Mouse (Mus musculus) neutrophil, adult 5-6 weeks (primary cell): Measurements from ENCODE around the gene Mxd4. TPM values are rescaled to one million over a fixed set of nuclear protein-coding genes. Genes with fewer than 3 reads are reported as not detected.

Experiments
- ATAC-seq: fragments of 151-379, 151-347 bp; 2 replicates; pipeline ENCODE4 v1.8.0; 2017; ENCODE audit warnings: mild to moderate bottlenecking, moderate TSS enrichment; ENCODE audit not compliant: insufficient number of reproducible peaks, poor library complexity, low FRiP score, severe bottlenecking; ENCODE audit errors: extremely low read depth
- total RNA-seq: library from RNA; stranded (forward); fragments of 200-1000 nt; gene quantifications from 2 replicates; pipeline ENCODE4 v1.2.3, GENCODE M21; 2017

Mxd4 gene
- total RNA-seq, 1 experiment from 2014 or later = 62.8 TPM

DNA sequence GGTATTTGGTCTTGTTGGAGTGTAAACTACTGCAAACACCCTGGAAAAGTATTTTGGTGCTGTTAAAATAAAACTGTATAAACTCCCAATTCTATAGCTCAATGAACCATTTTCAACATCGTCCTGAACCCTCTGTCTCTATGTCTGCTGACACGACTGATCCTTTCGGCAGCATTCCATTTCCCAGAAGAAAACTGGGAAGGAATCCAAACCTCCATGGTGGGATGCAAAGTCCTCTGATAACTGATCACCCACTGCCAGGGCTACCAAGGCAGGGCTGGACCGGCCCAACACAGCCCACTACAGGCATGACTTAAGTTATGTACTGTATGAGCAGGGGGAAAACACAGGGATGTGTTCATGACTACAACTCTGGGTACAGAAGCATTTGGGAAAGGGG is 14.5 kb upstream of the Mxd4 start:
- ATAC-seq = no peak

DNA sequence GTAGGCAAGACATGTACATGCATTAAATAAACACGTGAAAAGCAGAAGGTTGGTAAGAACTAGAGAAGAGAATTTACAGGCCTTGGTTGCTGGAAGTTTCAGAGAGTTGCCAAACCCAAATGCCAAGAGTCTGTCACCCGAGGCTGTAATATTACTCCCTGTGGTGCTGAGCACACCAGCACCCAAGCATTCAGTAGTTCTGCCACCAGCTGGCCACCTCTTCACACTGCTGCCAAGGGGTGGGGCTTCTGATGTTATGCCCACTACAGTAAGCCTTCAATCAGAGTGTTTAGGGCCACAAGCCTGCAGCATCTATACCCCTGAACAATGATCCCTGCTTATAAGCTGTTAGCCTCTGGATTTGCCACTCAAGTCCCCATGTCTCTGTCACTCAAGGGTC is 13.9 kb upstream of the Mxd4 start:
- ATAC-seq = peak; percentile 34; the same call in 1 of the 2 replicates

DNA sequence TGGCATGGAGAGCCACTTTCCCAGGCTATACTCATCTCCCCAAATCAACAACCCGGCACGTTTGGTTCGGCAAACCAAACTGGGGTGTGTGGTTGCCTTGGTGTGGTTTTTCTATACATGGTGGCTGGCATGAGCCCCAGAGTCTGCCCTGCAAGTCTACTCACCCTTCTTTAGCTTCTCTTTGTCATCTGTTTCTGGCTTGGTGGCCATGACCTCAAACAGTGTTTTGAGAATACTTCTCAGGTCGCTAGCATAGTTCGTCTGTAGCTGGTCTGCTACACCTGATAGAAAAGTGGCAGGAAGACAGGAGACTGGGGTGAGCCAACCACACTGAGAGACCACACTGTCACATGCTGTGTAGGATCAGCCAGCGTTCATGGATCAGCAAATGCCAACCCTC is 11.1 kb upstream of the Mxd4 start:
- no peak for ATAC-seq

DNA sequence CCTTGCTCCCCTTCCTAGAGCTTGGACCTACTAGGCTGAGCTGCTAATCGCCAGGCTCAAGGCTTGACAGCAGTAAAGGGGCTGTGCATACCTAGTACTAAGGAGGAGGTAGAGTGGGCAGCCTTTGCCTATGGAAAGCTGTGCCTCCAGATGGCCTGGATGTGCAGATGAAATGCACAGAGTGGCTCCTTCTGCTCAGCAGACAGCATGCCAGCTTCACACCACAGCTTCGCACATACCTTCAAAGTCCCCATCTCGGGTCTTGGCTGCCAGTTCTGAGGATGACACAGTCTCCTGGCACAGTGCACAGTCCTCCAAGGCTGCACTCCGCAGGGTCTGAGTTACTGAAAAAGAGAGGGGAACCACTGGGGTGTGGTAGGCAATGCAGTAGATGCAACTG is 9.7 kb upstream of the Mxd4 start:
- ATAC-seq = no peak

DNA sequence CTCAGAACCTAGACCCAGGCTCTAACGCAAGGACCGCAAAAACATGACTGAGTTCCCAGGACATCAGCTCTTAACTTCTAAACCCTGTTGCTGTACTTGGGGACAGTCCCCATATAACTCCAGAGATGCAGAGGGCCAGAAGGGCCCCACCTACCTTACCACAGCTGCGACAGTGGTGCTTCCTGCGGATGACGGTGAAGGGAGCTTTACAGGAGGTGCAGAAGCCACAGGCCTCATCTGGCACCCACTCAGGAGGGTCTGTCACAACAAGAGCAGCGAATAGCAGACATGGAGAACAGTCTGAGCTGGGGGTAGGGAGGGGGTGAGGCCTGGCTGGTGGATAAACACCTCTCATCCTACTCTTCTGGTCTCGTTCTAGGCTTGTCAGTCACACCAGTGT is 8.9 kb upstream of the Mxd4 start:
- peak; percentile 83 for ATAC-seq

DNA sequence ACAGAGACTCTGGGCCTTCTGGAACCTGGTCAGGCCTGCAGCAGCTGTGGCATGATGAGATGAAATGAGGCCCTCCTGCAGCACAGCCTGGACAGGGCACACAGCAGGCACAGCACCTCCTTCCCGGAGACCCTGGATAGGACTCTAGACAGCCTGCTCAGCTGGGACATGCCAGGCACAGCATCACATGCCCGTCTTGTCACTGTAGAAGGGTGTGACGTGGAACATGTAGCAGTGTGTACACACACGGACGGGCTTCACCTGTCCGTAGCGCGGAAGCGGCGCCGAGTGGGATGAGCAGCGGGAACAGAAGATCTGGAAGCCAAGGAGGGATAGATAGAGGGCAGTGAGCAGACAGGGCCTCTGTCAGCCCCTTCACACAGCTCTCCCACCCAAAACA is 8.3 kb upstream of the Mxd4 start:
- ATAC-seq = no peak

DNA sequence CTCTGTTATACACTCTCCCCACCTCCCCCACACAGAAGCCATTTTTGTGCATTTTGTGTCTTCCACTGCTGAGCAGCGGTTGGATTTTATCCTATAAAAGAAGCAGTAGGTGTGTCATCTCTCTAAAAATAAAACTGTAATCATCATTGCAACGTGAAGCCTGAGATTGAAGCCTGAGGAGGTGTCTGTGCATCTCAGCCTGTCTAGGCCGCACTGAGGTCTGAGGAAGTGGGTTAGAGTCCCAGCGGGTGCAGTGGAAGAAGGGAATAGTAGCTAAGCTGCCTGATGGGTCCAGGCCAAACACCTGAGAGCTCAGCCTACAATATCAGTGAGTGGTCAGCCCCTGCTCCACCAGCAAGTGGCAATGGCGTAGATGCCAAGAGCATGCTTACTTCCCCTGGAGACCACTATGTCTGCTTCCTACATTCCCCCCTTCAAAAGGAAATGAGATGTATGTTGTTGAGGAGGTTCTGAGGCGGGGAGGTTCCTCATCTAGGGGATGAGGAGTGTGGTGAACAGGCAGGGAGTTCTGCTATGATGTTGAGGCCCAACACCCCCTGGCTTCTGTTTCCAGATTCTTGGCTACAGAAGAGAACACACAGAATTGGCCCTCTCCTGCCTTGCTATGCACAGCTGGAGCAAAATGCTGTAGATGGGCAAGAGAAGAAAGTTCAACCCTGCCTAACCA is 7.6 kb upstream of the Mxd4 start:
- ATAC-seq = no peak

DNA sequence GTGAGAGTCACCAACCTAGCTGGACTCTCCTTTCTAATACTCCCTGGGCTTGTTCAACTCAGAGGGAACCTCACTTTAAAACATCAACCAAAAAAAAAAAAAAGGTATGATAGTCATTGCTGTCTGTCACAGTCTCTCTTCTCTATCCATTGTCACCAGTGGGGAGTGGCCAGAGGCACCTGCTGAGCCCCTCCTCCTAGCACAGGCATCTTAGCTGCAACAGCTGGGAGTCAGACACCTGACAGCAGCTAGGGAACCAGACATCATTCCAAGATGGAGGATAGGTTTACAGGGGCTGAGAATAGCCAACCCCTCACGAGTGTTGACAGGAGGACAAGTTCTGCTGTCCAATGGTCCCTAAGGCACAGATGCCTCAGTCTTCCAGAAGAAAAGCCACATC is 6.9 kb upstream of the Mxd4 start:
- ATAC-seq = no peak

DNA sequence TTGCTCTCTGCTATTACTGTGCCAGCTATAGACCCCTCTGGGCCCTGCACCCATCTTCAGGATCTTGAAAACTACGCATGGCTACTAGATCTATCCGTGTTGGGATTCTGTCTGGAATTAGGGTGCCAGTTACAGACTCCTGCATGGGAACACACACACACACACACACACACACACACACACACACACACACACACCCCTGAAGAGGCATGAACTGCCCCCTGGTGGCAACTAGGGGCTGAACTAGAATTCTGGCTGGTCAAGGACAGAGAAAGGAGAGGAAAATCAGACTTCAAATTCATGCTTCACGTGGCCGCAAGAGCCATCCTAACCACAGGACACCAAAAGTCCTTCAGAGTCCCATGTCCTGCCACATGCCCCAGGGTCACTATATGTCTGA is 4.3 kb upstream of the Mxd4 start:
- ATAC-seq = no peak

DNA sequence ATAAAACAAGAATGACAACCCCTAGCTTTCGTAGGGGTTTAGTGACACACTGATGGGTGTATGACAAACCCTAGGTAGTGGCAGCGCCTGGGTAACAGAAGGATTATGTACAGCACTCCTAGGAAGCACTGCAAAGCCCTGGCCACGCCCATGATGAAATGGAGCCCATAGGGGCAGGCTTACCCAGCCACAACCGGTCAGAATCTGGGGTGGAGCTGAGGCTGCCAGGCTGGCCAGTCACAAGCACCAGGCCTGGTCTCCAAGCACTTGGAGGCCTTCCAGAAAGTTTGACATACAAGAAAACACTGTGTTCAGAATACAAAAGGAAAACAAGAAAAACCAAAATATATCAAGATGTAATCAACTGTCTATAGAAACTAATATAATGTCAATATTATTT is 3.5 kb upstream of the Mxd4 start:
- ATAC-seq = no peak

DNA sequence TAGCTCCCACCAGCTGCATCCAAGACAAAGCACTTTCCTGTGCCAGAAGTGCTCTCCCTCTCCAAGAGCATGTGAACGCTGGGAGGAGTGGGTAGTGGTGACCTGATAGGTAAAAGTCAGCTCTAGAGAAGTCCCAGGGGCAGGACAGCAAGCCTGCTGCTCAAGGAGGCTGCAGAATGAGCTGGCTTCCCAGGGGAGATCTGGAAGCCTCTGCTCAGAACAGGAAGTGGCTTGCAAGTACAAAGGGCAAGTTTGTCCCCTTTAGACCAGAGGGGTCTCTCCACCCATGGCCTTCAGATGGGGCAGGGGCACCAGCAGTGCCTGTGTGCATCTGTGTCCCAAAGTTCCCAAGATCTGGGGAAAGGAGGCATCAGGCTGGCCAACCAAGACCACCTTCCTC is 2.0 kb upstream of the Mxd4 start:
- no peak for ATAC-seq

DNA sequence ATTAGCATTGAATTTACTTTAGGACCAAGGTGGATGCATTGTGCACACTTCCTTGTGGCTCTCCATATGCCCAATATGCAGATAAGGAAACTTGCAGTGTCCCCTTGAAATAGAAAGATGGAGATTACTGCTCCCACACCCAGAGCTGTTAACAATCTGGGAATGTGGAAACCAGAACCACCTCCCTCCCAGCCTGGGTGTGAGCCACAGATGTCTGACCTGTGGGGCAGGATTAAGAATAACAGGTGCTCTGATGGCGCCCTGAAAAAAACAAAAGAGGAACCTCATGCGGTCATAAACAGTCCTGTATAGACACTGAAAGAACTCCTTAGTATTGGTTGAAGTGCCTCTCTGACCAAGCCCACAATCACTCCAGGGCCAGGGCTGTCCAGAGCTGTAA is 1.3 kb upstream of the Mxd4 start:
- ATAC-seq = no peak

DNA sequence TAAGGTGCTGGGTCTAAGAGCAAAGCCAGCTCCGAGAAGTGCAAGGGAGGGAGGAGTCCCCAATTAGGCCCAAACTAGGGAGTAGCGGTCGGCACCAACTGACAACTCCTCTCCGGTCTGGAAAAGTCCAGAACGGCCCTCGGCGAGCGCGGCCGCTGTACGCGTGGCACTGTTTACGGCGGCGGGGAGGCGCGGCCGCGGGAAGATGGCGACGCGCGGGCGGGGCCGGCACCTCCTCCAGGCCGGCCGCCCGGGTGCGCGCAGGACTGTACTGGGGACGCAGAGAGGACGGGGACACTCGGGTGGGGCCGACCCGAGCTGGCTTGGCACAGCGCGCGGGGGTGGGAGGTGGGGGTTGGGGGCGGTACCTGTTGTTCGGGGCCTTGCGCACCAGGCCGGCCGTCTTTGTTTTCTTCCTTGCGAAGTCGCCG is 544 bp downstream of the Mxd4 start:
- no peak for ATAC-seq

DNA sequence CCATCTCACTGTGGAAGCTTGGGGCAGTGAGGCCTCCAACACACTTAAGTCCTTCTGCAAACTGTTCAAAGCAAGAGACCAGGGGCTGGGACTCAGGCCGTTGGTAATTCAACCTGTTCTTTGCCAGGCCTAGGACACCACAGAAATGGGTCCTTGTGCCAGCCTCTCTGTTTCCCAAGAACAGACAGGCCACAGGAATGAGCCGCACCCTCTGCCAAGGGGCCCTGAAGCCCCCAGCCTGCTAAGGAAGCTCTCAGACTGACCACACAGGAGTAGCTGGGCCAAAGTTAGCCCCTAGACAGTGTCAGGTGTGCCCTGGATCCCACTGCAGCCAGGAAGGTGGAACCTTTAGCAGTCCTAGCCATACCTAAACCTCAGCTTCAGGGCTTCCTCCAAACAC is 1.1 kb downstream of the Mxd4 start:
- no peak for ATAC-seq

DNA sequence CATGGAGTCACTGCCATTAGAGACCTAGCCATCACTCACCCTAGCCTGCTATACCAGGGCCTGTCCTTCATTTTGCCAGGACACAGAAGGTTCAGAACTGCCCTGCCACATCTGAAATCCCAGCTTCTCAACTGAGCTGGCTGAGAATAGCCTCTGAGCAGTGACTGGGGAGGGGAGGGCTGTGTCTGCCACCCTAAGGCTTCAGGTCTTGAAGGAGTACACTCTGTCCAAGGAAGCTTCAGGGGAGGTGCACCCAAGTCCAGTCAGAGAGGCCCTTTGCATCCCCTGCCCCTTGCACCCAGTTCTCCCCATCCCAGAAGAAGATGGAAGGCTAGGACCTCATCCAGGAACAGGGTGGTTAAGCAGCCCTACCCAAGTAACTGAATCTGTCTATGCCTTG is 1.7 kb downstream of the Mxd4 start:
- no peak for ATAC-seq

DNA sequence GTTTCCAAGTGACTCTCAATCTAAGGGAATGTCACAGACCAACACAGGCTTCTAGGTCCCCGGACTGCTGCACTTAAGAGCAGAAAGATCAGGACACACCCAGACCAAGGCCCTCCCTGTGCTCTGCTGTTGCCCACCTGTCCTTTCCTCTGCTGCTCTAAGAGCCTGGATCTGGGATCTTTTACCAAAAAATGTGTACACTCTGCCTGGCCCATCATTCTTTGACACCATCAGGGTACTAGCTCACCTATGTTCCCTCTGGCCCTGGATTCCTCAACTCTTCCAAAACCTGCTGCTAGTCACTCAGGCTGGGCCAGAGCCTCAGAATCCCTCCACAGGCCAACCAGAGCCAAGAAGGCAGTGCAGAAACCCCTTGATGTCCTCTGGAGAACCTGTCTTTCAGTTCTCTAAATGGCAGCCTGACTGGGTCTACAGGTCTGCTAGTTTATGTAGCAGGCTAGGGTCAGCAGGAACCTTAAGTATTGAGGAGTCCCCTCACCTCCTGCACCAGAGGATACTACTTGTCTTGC is 2.4 kb downstream of the Mxd4 start:
- ATAC-seq = no peak

DNA sequence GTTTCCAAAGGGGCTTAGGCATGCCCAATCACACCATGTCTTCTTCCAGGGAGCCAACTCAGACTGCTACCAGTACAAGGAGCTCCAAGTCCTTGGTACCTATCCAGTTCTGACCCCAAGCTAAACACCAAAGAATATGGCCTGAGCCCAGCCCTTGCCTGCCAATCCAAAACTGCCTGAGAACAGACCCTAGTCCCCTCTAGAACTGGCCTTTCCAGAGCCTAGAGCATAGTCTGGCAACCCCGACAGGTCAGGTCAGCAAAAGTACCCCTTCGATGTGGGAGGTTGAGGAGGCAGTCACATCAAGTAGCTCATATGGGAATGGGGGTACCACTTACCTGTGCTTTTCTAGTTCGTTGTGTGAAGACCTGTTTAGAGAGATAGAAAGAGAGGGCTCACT is 3.5 kb downstream of the Mxd4 start:
- no peak for ATAC-seq

DNA sequence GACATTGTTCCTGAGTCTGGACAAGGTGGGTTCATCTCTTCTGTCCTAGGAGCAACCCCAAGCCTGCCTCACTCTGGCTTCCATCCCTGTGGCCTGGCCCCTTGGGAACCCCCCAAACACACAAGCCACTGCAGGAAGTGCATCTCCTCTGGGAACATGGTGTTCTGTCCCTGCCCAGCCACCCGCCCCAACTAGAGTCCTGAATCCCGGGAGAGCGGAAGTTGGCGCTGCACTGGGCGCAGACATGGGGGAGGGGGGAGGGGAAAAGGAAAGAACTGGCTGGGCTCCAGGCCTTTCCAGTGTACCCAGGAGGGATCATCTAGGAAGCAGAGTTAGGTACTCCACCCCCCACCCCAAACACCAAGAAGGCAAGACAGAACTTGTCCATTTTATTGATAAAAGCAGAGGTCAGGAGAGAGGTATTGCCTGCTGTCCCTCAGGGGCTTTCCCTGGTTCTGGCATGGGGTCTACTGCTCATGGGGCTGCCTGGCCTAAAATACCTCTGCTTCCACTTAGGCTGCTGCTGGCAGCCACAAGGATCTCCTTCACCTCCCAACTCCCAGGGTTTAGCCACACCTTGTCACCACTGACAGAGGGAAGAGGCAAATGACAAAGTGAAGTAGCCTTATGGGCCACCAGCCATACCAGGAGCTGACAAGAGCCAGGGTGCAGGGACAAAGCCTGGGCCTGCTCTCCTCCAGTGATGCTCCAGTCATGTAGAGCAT is 4.2 kb downstream of the Mxd4 start:
- no peak for ATAC-seq

DNA sequence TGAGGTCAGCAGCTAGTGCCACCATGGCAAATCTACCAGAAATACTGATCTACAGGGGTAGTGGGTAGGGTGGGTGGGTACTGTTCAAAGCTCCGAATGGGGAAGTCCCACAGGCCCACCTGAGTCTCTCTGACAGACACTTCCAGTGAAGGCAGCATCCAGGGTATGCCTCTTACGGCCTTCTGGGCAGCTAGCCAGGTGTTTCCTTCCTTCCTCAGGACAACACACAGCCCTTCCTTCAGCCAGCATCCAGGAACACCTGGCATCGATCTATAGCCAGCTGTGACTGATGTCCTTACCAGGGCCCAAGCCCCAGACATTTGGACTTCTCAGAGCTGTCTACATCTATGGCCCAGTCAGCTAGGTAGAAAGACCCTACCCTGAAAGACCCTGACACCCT is 5.0 kb downstream of the Mxd4 start:
- ATAC-seq = no peak

DNA sequence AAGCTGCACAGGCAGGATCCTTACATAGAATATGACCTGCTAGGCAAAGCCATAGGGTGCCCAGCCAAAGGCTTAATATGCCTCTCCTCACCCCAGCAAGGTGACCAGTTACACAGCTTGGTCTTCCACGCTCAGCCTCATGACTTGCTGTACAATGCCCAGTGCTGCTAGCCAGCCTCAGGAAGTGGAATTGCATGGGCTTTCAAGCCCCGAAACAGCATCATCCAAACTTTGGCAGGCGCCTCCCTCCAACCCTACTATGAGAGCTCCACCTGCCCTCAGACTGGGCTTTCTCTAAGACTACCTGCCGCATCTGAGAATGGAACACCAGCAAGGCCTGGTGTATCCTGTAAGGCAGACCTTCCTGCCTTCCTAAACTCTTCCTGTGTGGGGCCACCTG is 9.7 kb downstream of the Mxd4 start:
- no peak for ATAC-seq

DNA sequence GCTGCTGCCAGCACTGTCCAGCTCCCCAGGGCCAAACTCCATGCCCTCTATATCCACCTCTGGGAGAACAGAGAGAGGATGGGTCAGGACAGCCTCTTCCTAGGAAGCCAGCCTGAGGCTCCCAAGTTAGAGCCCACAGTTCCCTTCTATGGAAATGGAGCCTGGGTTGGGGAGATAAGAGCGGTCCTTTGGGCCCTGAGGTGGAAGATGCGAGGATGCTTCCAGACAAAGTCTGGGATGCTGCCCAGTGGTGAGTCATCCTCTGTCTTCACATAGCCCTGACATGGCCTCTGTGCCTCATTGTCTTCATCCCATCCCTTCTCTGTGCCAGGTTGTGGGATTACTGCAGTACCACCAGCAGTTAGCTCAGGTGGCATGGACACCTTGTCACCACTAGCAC is 10.4 kb downstream of the Mxd4 start:
- no peak for ATAC-seq
